Comparison of ENCODE assay signal across 24 mouse cellular contexts in genomic region chr16:40652800-40653199, GRCm38 (mm10).
DNase-seq lines count a peak whose midpoint lies in the region; ATAC-seq lines count a peak whose summit lies in the region.
"Had no signal": no experiment of that assay in that cellular context is flagged by ENCODE, and none has a peak within 500 bp of the region (broad histone marks: within the 10 kb centered on the region; RNA-seq: fewer than 3 reads in every experiment).

No protein-coding gene starts in this region.

- H3K4me2 ChIP-seq in forebrain, embryonic 13.5 days, result peak overlapping the region; percentile 2; the same call in 1 of the 2 replicates
- no peak overlapping the region for H3K4me2 ChIP-seq in forebrain, embryonic 16.5 days (ENCODE audit: low read length)
- H3K4me2 ChIP-seq: embryonic facial prominence, embryonic 15.5 days; heart, embryonic 11.5 days; hindbrain, embryonic 13.5 days; intestine, embryonic 15.5 days had no signal

- no peaks in the 10 kb centered on the region for H3K27me3 ChIP-seq in forebrain, embryonic 13.5 days
- no peaks in the 10 kb centered on the region for H3K27me3 ChIP-seq in forebrain, embryonic 16.5 days (replicated peaks; ENCODE audit: control insufficient read depth, insufficient read depth, low read length)
- H3K27me3 ChIP-seq: embryonic facial prominence, embryonic 15.5 days; hindbrain, embryonic 13.5 days; intestine, embryonic 15.5 days had no signal

- H3K36me3 ChIP-seq in forebrain, embryonic 13.5 days (ENCODE audit: poor library complexity, severe bottlenecking), result no peaks in the 10 kb centered on the region
- H3K36me3 ChIP-seq in forebrain, embryonic 16.5 days (ENCODE audit: control insufficient read depth, insufficient read depth), result no peaks in the 10 kb centered on the region
- H3K36me3 ChIP-seq: embryonic facial prominence, embryonic 15.5 days; hindbrain, embryonic 10.5 days; hindbrain, embryonic 13.5 days; intestine, embryonic 15.5 days had no signal

- intact Hi-C loops in gastrocnemius, postnatal 14 days (cut with DNase I; ENCODE audit: low total_unique reads), result no loop called here

- ATAC-seq in frontal cortex, adult (ENCODE audit: low TSS enrichment), result peak; percentile 23; the same call in 1 of the 2 replicates
- peak; percentile 82 for ATAC-seq in forebrain, embryonic 13.5 days
- peak; percentile 92 for ATAC-seq in forebrain, embryonic 16.5 days
- ATAC-seq: activated CD4-positive, CD25-positive, alpha-beta regulatory T cell, adult 4 months; hindbrain, embryonic 16.5 days; intestine, embryonic 15.5 days had no signal

- H3K4me3 ChIP-seq in forebrain, embryonic 13.5 days, result no peak overlapping the region
- no peak overlapping the region for H3K4me3 ChIP-seq in forebrain, embryonic 16.5 days (replicated peaks; ENCODE audit: low read length)
- H3K4me3 ChIP-seq: embryonic facial prominence, embryonic 15.5 days; hindbrain, embryonic 10.5 days; hindbrain, embryonic 13.5 days; intestine, embryonic 15.5 days had no signal

- H3K9ac ChIP-seq in forebrain, embryonic 13.5 days, result no peak overlapping the region
- no peak overlapping the region for H3K9ac ChIP-seq in forebrain, embryonic 16.5 days (replicated peaks; ENCODE audit: low read depth, low read length)
- H3K9ac ChIP-seq: embryonic facial prominence, embryonic 15.5 days; hindbrain, embryonic 13.5 days; intestine, embryonic 15.5 days had no signal

- no peaks in the 10 kb centered on the region for H3K9me3 ChIP-seq in forebrain, embryonic 13.5 days (replicated peaks)
- no peaks in the 10 kb centered on the region for H3K9me3 ChIP-seq in forebrain, embryonic 16.5 days (ENCODE audit: control insufficient read depth, low read length)
- H3K9me3 ChIP-seq: embryonic facial prominence, embryonic 15.5 days; hindbrain, embryonic 10.5 days; hindbrain, embryonic 13.5 days; intestine, embryonic 15.5 days had no signal

- no peak overlapping the region for H3K27ac ChIP-seq in forebrain, embryonic 13.5 days
- no peak overlapping the region for H3K27ac ChIP-seq in forebrain, embryonic 16.5 days (ENCODE audit: low read length)
- H3K27ac ChIP-seq: embryonic facial prominence, embryonic 15.5 days; hindbrain, embryonic 10.5 days; hindbrain, embryonic 13.5 days; intestine, embryonic 15.5 days had no signal

- peaks cover 10% of the 10 kb centered on the region for H3K4me1 ChIP-seq in forebrain, embryonic 13.5 days
- peaks cover 3% of the 10 kb centered on the region; the same call in 1 of the 2 replicates for H3K4me1 ChIP-seq in forebrain, embryonic 16.5 days (replicated peaks; ENCODE audit: control insufficient read depth, insufficient read depth, low read length)
- H3K4me1 ChIP-seq: embryonic facial prominence, embryonic 15.5 days; hindbrain, embryonic 10.5 days; hindbrain, embryonic 13.5 days; intestine, embryonic 15.5 days had no signal

- WGBS in forebrain, embryonic 13.5 days, result 47% methylated on average over 5 of the region's 5 CpGs
- 37% methylated on average over 5 of the region's 5 CpGs for WGBS in forebrain, embryonic 16.5 days

- DNase-seq in cerebellum, postnatal 10 days, result peak; percentile 7 to 10
- DNase-seq in cerebellum, postnatal 25 days, result no peak
- no peak for DNase-seq in frontal cortex, adult 2 months (ENCODE audit: extremely low spot score in 1 of 2, low spot score in 1 of 2)
- DNase-seq in gastrocnemius, postnatal 14 days, result no peak
- DNase-seq in heart, postnatal 4 days, result no peak
- DNase-seq: adrenal gland, adult 8-10 months; adrenal gland, postnatal 25 days; cerebellum, adult 18-20 months; cerebellum, adult 9-10 months; cerebellum, postnatal 36 days; embryo, embryonic 11 days; gastrocnemius, postnatal 36 days; kidney, adult 11 months; kidney, adult 8-10 months had no signal

Comparison
In these comparisons a context has a peak if more than half of its experiments do, and no peak if none do; other contexts are left out.
1. DNase-seq: peak in cerebellum, postnatal 10 days (2 of 2); none in cerebellum, postnatal 25 days (0 of 2), frontal cortex, adult 2 months (0 of 2), gastrocnemius, postnatal 14 days (single experiment) and heart, postnatal 4 days (single experiment).
2. ATAC-seq: peak in every context shown above with its lines; median percentile 92 in forebrain, embryonic 16.5 days; 82 in forebrain, embryonic 13.5 days; 23 in frontal cortex, adult.